Mouse (Mus musculus): ENCODE results near the gene Hipk2. TPM values are rescaled to one million over a fixed set of nuclear protein-coding genes. Genes with fewer than 3 reads are reported as not detected.

Hipk2 gene
- total and polyA plus RNA-seq, 2 experiments from 2014 or later, result 24.9 to 60.3 TPM

GRCm38 (mm10) chr6:38669580-38669979 is 206.4 kb downstream of the Hipk2 start:
- TF ChIP-seq CTCF (IDR thresholded peaks at IDR 0.05; ENCODE audit: low read depth), result peak; percentile 33
- Histone ChIP-seq H3K9ac (replicated peaks; ENCODE audit: low read length) (no peak overlapping the region), H3K9me3 (ENCODE audit: low read length) (no peaks in the 10 kb centered on the region), H3K27ac (no peak overlapping the region), H3K27me3 (ENCODE audit: insufficient read depth, low read length) (no peaks in the 10 kb centered on the region), H3K4me1 (ENCODE audit: insufficient read depth, low read length) (peaks cover under 1% of the 10 kb centered on the region; the same call in 1 of the 2 replicates), H3K4me3 (ENCODE audit: low read length) (no peak overlapping the region), H3K4me2 (ENCODE audit: low read depth, low read length) (no peak overlapping the region), H3K36me3 (ENCODE audit: insufficient read depth, low read length) (no peaks in the 10 kb centered on the region)
- 74% methylated on average over 6 of the region's 6 CpGs for WGBS
- no peak for ATAC-seq
- DNase-seq (ENCODE audit: low spot score), result no peak

GRCm38 (mm10) chr6:38662714-38663615 is 213.0 kb downstream of the Hipk2 start, which contains the start of gene Clec2l:
Gene Clec2l (plus strand): TSS chr6:38663069.
- H3K27ac ChIP-seq, result peak within 1 kb of the TSS; percentile 73
- peak within 1 kb of the TSS; percentile 76 for H3K4me2 ChIP-seq (ENCODE audit: low read depth, low read length)
- H3K4me3 ChIP-seq (ENCODE audit: low read length), result peak within 1 kb of the TSS; percentile 61
- no peaks in the 10 kb centered on the region for H3K36me3 ChIP-seq (ENCODE audit: insufficient read depth, low read length)
- peaks cover 7% of the 10 kb centered on the region; the same call in 1 of the 2 replicates for H3K4me1 ChIP-seq (ENCODE audit: insufficient read depth, low read length)
- H3K27me3 ChIP-seq (ENCODE audit: insufficient read depth, low read length), result no peaks in the 10 kb centered on the region
- no peak for TF ChIP-seq CTCF (IDR thresholded peaks at IDR 0.05; ENCODE audit: low read depth)
- peak within 1 kb of the TSS; percentile 66 for H3K9ac ChIP-seq (replicated peaks; ENCODE audit: low read length)
- no peaks in the 10 kb centered on the region for H3K9me3 ChIP-seq (ENCODE audit: low read length)
- ATAC-seq, result peak; percentile 91
- WGBS, result 2% methylated on average over 58 of the region's 84 CpGs
- DNase-seq (ENCODE audit: low spot score), result peak; percentile 80

- ATAC-seq (no peak), DNase-seq (ENCODE audit: low spot score) (no peak)
- peaks cover 7% of the 10 kb centered on the region; the same call in 1 of the 2 replicates for H3K4me1 ChIP-seq (ENCODE audit: insufficient read depth, low read length)
- WGBS, result 29% methylated on average over 4 of the region's 4 CpGs
- no peak overlapping the region for H3K4me2 ChIP-seq (ENCODE audit: low read depth, low read length)
- no peak overlapping the region for H3K4me3 ChIP-seq (ENCODE audit: low read length)
- no peak overlapping the region for H3K9ac ChIP-seq (replicated peaks; ENCODE audit: low read length)
- no peaks in the 10 kb centered on the region for H3K36me3 ChIP-seq (ENCODE audit: insufficient read depth, low read length)
- no peaks in the 10 kb centered on the region for H3K9me3 ChIP-seq (ENCODE audit: low read length)
- no peak overlapping the region for H3K27ac ChIP-seq
- H3K27me3 ChIP-seq (ENCODE audit: insufficient read depth, low read length), result no peaks in the 10 kb centered on the region
- TF ChIP-seq CTCF (IDR thresholded peaks at IDR 0.05; ENCODE audit: low read depth), result no peak
These were observed 214.3 kb downstream of the Hipk2 start for GRCm38 (mm10) chr6:38661626-38662025.

GRCm38 (mm10) chr6:38650263-38650937 is 225.6 kb downstream of the Hipk2 start:
- H3K4me3 ChIP-seq (ENCODE audit: low read length), result no peak overlapping the region
- no peak overlapping the region for H3K4me2 ChIP-seq (ENCODE audit: low read depth, low read length)
- no peaks in the 10 kb centered on the region for H3K4me1 ChIP-seq (ENCODE audit: insufficient read depth, low read length)
- ATAC-seq, result peak; percentile 82
- H3K9ac ChIP-seq (replicated peaks; ENCODE audit: low read length), result no peak overlapping the region
- H3K27me3 ChIP-seq (ENCODE audit: insufficient read depth, low read length), result no peaks in the 10 kb centered on the region
- peak; percentile 97 for TF ChIP-seq CTCF (IDR thresholded peaks at IDR 0.05; ENCODE audit: low read depth)
- DNase-seq (ENCODE audit: low spot score), result peak; percentile 84
- H3K36me3 ChIP-seq (ENCODE audit: insufficient read depth, low read length), result no peaks in the 10 kb centered on the region
- no peaks in the 10 kb centered on the region for H3K9me3 ChIP-seq (ENCODE audit: low read length)
- WGBS, result 38% methylated on average over 14 of the region's 14 CpGs
- no peak overlapping the region for H3K27ac ChIP-seq

- 73% methylated on average over 3 of the region's 3 CpGs for WGBS
- H3K4me3 ChIP-seq (ENCODE audit: low read length), result no peak overlapping the region
- TF ChIP-seq CTCF (IDR thresholded peaks at IDR 0.05; ENCODE audit: low read depth), result peak; percentile 24; the same call in 1 of the 2 replicates
- no peak for DNase-seq (ENCODE audit: low spot score)
- ATAC-seq, result no peak
- H3K36me3 ChIP-seq (ENCODE audit: insufficient read depth, low read length), result no peaks in the 10 kb centered on the region
- no peaks in the 10 kb centered on the region for H3K9me3 ChIP-seq (ENCODE audit: low read length)
- H3K4me1 ChIP-seq (ENCODE audit: insufficient read depth, low read length), result no peaks in the 10 kb centered on the region
- H3K4me2 ChIP-seq (ENCODE audit: low read depth, low read length), result no peak overlapping the region
- H3K9ac ChIP-seq (replicated peaks; ENCODE audit: low read length), result no peak overlapping the region
- no peaks in the 10 kb centered on the region for H3K27me3 ChIP-seq (ENCODE audit: insufficient read depth, low read length)
- H3K27ac ChIP-seq, result no peak overlapping the region
These were observed 226.4 kb downstream of the Hipk2 start for GRCm38 (mm10) chr6:38649545-38649944.

Other genes with a start within 250 kb of the Hipk2 start
- 0.29 and 0.73 TPM in 2 replicates for gene Klrg2, start 238.9 kb downstream of the Hipk2 start, total RNA-seq (2014; rRNA removed)
- 0.48 TPM in 2 replicates for gene Klrg2, start 238.9 kb downstream of the Hipk2 start, polyA plus RNA-seq (2015; fragmentation: Nextera tagmentation; extraction: Ambion mirVana)
- 114 and 143 TPM in 2 replicates for gene Clec2l, start 213.1 kb downstream of the Hipk2 start, total RNA-seq (2014; rRNA removed)
- 50.9 and 53.0 TPM in 2 replicates for gene Clec2l, start 213.1 kb downstream of the Hipk2 start, polyA plus RNA-seq (2015; fragmentation: Nextera tagmentation; extraction: Ambion mirVana)
- gene Tbxas1, start 761 bp downstream of the Hipk2 start, total RNA-seq (2014; rRNA removed), result 2.0 and 4.3 TPM in 2 replicates
- gene Tbxas1, start 761 bp downstream of the Hipk2 start, polyA plus RNA-seq (2015; fragmentation: Nextera tagmentation; extraction: Ambion mirVana), result 2.1 and 2.4 TPM in 2 replicates
- gene Parp12, start 242.2 kb upstream of the Hipk2 start, total RNA-seq (2014; rRNA removed), result 8.7 and 11.5 TPM in 2 replicates
- gene Parp12, start 242.2 kb upstream of the Hipk2 start, polyA plus RNA-seq (2015; fragmentation: Nextera tagmentation; extraction: Ambion mirVana), result 3.5 and 4.6 TPM in 2 replicates